Mouse (Mus musculus): ENCODE results near the gene Ppp1r14b. TPM values are rescaled to one million over a fixed set of nuclear protein-coding genes. Genes with fewer than 3 reads are reported as not detected.

The Ppp1r14b gene
- polyA plus RNA-seq (2015; fragmentation: Nextera tagmentation; extraction: Ambion mirVana): 102 and 119 TPM in 2 replicates

DNA sequence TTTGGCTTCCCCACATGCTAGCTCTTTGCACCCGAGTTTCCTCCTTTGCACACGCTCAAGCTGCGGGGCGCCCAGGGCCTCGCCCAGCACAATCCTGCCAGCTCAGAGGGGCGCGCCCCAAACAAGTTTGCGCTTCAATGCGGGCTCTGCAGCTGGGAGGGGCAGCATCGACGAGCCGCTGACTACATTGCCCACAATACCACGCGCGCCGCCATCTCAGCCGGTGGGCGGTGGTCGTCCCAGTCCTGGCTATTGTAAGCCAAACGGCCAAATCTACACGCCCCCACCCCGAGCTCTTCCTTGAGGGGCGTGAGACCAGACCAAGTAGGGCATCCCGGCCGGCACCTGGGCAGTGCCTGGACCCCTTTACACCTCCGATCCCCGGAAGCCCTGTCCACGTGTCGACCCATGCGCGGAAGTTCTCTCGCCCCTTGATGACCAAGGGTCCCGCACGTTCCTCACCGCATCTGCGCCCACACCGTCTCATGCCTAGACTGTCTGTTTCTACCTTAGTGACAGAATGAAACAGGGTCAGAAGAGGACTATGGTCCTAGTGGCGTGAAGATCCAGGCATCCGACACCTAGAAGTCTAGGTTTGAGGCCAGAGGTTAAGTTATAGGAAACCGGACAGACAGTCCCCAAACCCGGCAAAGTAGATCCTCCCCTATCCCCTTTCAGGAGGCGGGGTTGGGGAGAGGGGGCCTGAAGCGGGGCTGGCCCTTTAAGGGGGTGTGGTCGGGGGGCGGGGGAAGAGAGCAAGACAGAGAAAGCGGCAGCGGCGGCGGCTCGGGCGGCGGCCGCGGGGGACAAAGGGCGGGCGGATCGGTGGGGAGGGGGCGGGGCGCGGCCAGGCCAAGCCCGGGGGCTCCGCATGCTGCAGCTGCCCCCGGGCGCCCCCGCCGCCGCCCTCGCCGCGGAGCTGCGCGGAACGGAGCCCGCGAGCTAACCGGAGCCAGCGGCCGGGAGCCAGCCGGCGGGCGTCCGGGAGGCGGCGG lies at the start of gene Ppp1r14b:
Gene Ppp1r14b (plus strand): TSS at position 758 of the 995 bp plus-strand sequence.

DNA sequence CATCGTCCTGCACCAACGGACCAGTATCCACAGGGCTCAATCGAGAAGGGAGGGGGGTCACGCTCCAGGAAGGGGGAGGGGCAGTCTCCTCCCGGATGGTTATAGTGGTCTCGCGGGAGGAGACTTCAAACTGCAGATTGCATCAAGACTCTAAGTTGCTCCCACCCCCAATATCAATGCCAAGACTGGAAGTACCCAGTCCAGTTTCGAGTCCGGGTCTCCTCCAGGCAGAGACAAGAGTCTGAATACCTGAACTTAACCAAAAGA lies 49.5 kb upstream of the Ppp1r14b start, which contains the start of gene Catsperz:
Gene Catsperz (minus strand): TSS at position 74 of the 267 bp plus-strand sequence.

DNA sequence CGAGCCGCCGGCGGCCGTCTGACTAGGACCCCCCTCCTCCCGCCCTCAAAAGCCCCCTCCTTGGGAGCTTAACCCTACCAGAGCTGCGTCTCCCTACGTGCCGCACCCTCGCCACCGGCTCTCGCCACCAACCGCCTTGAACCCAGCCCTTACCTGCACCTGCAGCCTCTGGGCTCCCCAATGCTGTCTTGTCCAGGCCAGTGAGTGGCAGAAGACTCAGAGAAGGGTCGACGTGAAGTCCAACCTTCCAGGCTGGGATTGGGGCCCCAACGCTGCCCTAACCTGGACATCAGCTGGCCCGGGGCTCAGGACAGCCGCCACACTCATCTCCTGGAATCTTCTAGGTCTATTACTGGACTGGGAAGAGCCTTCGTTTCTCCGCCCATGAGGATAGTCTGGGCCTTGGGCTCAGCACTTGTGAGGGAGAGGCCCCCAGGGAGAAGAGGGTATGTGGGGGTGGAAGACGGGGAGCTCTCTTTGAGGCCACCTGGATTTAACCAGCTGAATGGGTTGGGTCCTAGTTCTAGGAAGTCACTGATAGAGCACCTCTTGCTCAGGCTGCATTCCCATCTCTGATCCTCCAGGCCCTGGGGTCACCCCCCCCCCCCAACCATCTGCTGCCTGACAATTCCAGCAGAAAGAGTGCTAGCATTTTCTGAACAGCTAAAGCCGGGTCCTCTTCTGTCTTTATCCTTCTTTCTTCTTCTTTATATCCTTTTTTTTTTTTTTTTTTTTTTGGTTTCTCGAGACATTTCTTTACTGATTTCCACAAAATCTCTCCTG lies 40.4 kb upstream of the Ppp1r14b start, which contains the start of gene Kcnk4:
Gene Kcnk4 (minus strand): TSS at position 321 of the 783 bp plus-strand sequence.

DNA sequence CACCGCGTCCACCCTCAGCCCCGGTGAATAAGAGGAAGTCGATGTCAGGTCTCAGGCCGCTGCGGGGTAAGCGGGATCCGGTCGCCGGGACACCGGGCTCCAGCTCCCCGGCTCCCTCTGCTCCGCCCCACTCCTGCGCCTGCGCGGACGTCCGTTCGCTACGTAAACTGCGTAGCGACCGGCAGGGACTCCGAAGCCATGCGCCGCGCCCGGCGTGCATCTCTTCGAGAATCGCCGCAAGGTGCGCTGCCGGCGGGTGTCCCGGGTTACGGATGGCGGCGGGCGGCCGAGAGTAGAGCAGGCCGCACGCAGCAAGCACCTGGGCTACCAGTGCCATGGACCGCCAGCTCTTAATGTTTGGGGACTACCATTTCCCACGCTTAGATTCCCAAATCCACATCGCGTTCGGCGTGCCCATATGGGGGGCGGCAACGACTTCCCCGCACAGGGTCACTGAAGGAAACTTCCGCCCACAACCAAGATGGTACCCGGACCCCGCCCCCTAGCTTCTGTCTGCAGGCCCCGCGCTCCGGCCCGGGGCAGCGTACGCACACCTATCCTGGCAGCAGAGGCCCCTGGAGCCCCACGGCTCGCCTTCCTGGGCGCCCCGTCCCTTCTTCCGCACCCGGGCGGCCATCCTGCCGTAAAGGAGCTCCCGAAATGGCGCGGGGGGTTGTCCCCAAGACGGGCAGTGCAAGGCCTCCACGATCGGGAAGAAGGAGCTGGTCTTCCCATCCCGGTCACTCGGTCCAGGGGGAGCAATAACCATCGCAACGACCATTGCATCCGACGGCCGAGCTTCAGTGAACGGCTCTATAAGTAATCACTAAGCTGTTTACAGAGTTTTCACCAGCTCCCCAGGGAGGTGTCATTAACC lies 33.2 kb upstream of the Ppp1r14b start, which contains the start of gene Bad:
Gene Bad (plus strand): TSS at position 490 of the 877 bp plus-strand sequence.

DNA sequence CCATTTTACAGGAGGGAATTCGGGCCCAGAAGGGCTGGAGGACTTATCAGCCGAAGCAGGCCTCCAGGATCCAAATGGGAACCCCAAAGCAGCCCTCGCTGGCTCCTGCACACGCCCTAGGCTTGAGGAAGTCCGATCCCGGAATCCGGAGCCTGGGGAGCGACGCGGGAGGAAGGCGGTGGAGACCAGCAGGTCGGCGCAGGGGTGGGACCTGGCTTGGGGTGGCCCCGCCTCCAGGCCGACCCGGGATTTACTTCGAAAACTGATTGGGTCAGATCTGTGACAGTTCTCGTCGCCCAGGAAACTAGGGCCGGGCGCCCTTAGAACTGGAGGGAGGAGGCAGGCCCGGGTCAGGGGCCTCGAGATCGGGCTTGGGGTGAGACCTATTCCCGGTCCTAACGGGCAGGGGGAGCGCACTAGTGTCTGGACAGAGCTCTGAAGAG lies 32.5 kb upstream of the Ppp1r14b start, which contains the start of gene Gpr137:
Gene Gpr137 (minus strand): TSS at position 232 of the 443 bp plus-strand sequence.

DNA sequence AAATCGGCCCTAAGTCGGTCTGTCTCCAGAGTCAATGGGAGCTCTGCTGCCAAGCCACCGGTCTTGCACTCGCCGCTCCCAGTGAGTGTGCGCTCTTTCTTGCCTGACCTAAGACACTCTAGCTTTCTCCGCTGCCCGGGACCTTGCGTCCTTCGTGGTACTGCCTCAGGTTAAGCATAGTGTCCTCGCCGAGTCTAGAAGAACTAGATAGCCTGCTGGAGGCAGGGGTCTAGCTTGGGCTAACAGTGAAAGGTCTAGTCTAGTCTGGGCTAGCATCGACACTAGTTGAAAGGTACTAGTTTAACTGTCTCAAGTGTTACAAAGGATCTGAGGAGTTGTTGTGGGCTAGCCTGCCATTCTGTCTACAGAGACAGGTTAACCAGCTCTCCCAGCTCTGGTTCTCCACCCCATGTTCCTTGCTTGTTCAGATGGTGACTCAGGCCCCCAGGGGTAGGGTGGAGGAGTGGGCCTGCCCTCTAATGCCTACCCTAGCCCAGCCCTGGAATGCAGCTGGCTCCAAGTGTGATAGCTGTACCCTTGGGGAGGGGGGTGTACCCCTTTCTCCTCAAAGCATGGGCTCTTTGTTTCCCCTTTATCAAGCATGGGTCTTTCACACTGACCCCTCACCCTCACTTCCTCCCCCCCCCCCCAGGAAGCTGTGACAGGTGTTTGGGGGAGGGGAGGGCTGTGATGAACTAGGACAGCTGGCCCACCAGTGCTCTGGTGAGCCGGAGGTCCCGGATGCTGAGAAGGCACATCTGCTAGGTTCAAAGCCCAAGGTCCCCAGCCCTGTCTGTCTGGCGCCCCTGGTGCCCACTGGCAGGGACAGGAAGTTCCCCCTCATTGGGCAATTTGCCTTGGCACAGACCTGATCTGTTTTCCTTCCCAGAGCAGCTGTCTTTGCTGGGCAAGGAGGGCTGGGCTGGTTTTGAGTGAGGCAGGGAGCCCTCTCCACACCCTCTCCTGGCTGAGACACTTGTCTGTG lies 1.1 kb downstream of the Ppp1r14b start, which contains the start of gene Plcb3:
Gene Plcb3 (minus strand): TSS at position 934 of the 985 bp plus-strand sequence.

DNA sequence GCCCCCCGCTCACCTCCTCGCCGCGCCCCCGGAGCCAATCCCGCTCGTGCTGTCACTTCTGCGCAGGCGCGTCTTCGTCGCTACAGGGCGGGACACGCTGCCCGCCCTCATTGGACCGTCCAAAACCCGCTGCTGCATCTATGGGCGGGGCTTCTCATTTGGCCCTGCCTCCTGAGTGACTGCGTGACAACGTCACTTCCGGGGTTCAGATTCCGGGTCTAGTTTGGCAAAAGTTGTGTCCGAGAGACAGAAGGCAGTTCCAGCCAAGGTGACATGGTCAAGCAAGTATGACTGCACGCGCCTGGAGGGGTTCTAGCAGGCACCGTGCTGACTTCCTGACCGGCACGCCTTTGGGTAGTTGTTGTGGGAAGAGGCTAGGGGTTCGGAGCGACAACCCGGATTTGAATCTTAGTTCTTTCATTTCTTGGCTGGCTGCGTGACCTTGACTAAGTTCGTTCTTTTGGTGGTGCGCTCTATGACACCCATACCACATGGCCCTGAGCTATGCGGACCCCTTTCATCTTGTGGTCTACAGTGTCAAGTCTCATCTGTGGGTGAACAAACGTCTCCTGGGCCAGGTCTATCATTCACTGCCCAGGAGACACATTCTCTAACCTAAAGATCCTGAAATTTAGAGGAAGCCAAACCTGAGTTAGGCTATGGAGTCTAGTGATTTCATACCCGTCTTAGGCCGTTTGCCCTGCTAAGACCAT lies 5.8 kb downstream of the Ppp1r14b start, which contains the start of gene Fkbp2:
Gene Fkbp2 (minus strand): TSS at position 121 of the 713 bp plus-strand sequence.

DNA sequence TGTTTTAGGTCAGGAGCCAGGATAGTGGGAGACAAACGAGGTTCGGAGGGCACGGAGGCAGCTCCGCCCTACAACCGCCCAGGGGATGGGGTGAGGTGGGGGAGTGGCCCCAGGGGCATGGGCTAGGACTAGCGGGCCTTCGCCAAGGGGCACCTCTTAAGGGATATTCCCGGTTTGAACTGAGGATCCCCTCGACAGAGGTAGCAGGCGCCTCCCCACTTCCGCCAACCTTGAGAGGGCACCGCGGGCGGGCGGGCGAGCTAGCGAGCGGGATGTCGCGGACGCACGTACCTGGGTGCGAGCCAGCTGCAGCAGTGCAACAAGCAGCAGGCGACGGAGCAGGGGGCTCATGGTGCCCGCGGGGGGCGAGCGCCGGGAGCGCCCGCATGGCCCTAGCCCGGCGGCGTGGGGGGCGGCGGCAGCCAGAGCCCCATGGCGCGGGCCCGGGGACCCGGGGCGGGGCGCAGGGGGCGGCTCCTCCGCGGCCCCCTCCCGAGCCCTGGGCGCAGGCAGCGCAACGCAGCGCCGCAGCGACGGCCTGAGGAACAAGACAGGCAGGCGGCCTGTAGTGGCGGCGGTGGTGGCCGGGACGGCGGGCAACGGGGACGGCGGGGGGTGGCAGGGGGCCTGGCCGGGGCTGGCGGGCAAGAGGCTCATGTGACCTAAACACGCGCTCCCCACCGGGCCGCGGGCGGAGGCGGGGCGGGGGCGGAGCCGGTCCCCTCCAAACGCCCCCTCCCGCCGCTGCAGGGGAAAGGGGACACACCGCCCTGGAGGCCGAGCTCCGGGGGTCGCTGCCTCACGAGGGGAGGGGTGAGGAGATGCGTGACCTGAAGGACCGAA lies 12.5 kb downstream of the Ppp1r14b start, which contains the start of gene Vegfb:
Gene Vegfb (minus strand): TSS at position 591 of the 843 bp plus-strand sequence.

DNA sequence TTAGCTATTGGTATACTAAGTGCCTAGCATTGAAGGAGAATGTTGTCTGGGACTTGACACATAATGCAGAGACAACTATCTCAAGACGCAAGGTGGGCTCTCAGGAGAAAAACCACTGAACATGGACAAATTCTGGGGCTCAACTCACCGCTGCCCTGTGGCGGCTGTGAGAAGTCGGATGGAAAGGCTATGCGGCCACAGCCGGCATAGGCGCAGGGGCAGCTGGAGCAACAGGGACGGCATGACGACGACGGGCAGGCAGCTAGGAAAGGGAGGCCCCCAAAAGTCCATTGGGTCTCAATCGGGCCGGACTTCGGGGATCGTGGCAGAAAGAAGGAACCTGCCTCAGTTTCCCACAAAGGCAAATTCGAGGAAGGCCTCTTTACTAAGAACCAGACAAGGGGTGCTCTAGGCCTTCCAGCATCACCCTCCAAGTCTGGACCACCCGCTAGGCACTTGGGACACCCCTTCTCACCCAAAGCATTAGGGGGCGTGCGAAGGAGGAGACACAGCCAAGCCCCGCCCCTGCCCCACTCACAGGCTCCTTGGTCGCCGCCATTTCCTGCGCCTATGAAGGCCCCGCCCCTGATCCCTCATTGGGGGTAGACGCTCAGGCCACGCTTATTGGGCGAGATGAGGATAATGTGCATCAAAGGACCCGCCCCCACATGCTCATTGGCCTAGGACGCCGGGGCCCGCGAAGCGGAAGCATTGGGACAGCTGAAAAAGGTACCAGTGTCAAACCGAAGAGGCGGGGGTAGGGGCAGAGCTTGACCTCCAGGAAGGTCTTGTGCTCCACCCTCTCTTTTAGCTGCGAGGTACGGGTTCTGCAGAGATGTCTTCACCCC lies 17.5 kb downstream of the Ppp1r14b start, which contains the start of gene Dnajc4:
Gene Dnajc4 (minus strand): TSS at position 562 of the 848 bp plus-strand sequence.

DNA sequence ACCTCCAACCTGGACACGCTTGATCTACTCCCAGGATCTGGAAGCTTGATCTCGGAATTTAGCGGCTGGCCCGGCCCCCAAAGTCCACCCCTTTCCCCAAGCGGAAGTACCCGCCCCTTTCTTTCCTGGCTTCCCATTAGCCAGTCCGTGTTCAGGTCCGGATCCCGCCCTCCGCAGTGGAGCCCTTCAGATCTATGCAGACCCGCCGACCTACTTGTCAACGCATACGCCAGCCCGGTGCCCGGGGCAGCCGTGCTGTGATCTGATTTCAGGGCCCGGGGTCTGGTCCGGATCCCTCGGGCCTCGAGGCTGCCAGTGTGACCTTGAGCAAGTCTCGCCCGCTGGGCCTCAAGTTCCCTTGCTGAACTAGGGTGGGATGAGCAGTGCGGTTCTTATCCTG lies 21.2 kb downstream of the Ppp1r14b start, which contains the start of the genes Nudt22 and Trpt1:
Gene Nudt22 (minus strand): TSS at position 112 of the 400 bp plus-strand sequence.
Gene Trpt1 (plus strand): TSS at position 126 of the 400 bp plus-strand sequence.

DNA sequence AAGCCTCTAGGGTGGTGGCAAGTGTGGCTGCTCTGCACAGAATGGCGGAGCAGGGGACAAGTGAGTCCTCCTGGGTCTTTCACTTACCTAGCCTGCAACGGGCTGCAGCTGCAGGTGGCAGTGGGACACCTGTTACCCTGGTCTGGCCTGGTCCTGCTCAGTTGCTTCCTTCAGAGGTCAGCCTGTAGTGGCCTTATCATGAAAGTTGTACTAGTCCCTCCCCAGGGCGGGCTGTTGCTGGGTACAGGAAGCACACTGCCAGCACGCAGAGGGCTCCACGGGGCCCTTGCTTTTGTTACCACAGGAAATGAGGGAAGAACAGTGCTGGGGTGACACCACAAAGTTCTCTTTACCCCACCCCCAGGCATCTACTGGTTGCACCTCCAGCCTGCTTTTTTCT lies 44.4 kb downstream of the Ppp1r14b start, which contains the start of gene Fermt3:
Gene Fermt3 (minus strand): TSS at position 279 of the 400 bp plus-strand sequence.

Other genes with a start within 250 kb of the Ppp1r14b start
- 11.4 and 13.0 TPM in 2 replicates for gene Rps6ka4, start 134.3 kb upstream of the Ppp1r14b start, polyA plus RNA-seq (2015; fragmentation: Nextera tagmentation; extraction: Ambion mirVana)
- 7.4 and 10.9 TPM in 2 replicates for gene Ccdc88b, start 116.8 kb upstream of the Ppp1r14b start, polyA plus RNA-seq (2015; fragmentation: Nextera tagmentation; extraction: Ambion mirVana)
- 127 and 129 TPM in 2 replicates for gene Trmt112, start 65.3 kb upstream of the Ppp1r14b start, polyA plus RNA-seq (2015; fragmentation: Nextera tagmentation; extraction: Ambion mirVana)
- gene Prdx5, start 64.9 kb upstream of the Ppp1r14b start, polyA plus RNA-seq (2015; fragmentation: Nextera tagmentation; extraction: Ambion mirVana): 259 and 334 TPM in 2 replicates
- 7.2 and 9.0 TPM in 2 replicates for gene Esrra, start 53.2 kb upstream of the Ppp1r14b start, polyA plus RNA-seq (2015; fragmentation: Nextera tagmentation; extraction: Ambion mirVana)
- 1.2 and 2.1 TPM in 2 replicates for gene Catsperz, start 49.6 kb upstream of the Ppp1r14b start, polyA plus RNA-seq (2015; fragmentation: Nextera tagmentation; extraction: Ambion mirVana)
- 0.20 and 0.28 TPM in 2 replicates for gene Kcnk4, start 40.5 kb upstream of the Ppp1r14b start, polyA plus RNA-seq (2015; fragmentation: Nextera tagmentation; extraction: Ambion mirVana)
- gene Bad, start 33.1 kb upstream of the Ppp1r14b start, polyA plus RNA-seq (2015; fragmentation: Nextera tagmentation; extraction: Ambion mirVana): 35.9 and 43.8 TPM in 2 replicates
- gene Gpr137, start 32.5 kb upstream of the Ppp1r14b start, polyA plus RNA-seq (2015; fragmentation: Nextera tagmentation; extraction: Ambion mirVana): 11.0 and 14.9 TPM in 2 replicates
- 10.4 and 13.6 TPM in 2 replicates for gene Plcb3, start 1.5 kb downstream of the Ppp1r14b start, polyA plus RNA-seq (2015; fragmentation: Nextera tagmentation; extraction: Ambion mirVana)
- 70.3 and 74.9 TPM in 2 replicates for gene Fkbp2, start 5.5 kb downstream of the Ppp1r14b start, polyA plus RNA-seq (2015; fragmentation: Nextera tagmentation; extraction: Ambion mirVana)
- 14.6 and 17.7 TPM in 2 replicates for gene Vegfb, start 12.7 kb downstream of the Ppp1r14b start, polyA plus RNA-seq (2015; fragmentation: Nextera tagmentation; extraction: Ambion mirVana)
- gene Dnajc4, start 17.6 kb downstream of the Ppp1r14b start, polyA plus RNA-seq (2015; fragmentation: Nextera tagmentation; extraction: Ambion mirVana): 14.3 and 18.0 TPM in 2 replicates
- gene Nudt22, start 21.1 kb downstream of the Ppp1r14b start, polyA plus RNA-seq (2015; fragmentation: Nextera tagmentation; extraction: Ambion mirVana): 14.0 and 15.2 TPM in 2 replicates
- gene Trpt1, start 21.2 kb downstream of the Ppp1r14b start, polyA plus RNA-seq (2015; fragmentation: Nextera tagmentation; extraction: Ambion mirVana): 3.2 and 3.7 TPM in 2 replicates
- gene Fermt3, start 44.5 kb downstream of the Ppp1r14b start, polyA plus RNA-seq (2015; fragmentation: Nextera tagmentation; extraction: Ambion mirVana): 123 and 124 TPM in 2 replicates
- 72.5 and 74.9 TPM in 2 replicates for gene Stip1, start 65.0 kb downstream of the Ppp1r14b start, polyA plus RNA-seq (2015; fragmentation: Nextera tagmentation; extraction: Ambion mirVana)
- gene Macrod1, start 81.8 kb downstream of the Ppp1r14b start, polyA plus RNA-seq (2015; fragmentation: Nextera tagmentation; extraction: Ambion mirVana): 7.3 and 8.6 TPM in 2 replicates
- gene Flrt1, start 130.8 kb downstream of the Ppp1r14b start, polyA plus RNA-seq (2015; fragmentation: Nextera tagmentation; extraction: Ambion mirVana): 0.24 and 0.40 TPM in 2 replicates
- 72.8 and 81.2 TPM in 2 replicates for gene Otub1, start 231.3 kb downstream of the Ppp1r14b start, polyA plus RNA-seq (2015; fragmentation: Nextera tagmentation; extraction: Ambion mirVana)
- gene Cox8a, start 242.6 kb downstream of the Ppp1r14b start, polyA plus RNA-seq (2015; fragmentation: Nextera tagmentation; extraction: Ambion mirVana): 818 and 869 TPM in 2 replicates

All from spleen, postnatal 0 days (tissue).